9 mouse cellular contexts compared by ENCODE assay signal in genomic region chr11:5095877-5096276, GRCm38 (mm10). TPM values are rescaled to one million over a fixed set of nuclear protein-coding genes. Genes with fewer than 3 reads are reported as not detected.
DNase-seq lines count a peak whose midpoint lies in the region; ATAC-seq and TF ChIP-seq lines count a peak whose summit lies in the region.
"Had no signal": no experiment of that assay in that cellular context is flagged by ENCODE, and none has a peak within 500 bp of the region (broad histone marks: within the 10 kb centered on the region; RNA-seq: fewer than 3 reads in every experiment).

No protein-coding gene starts in this region.

- intact Hi-C loops in heart, postnatal 36 days (cut with DNase I) = loop anchor here (10.0 kb wide), 1 partner anchor 1001 kb away; the partner anchor contains the start of gene Mtfp1

- WGBS in heart, embryonic 16.5 days = 65% methylated on average over 5 of the region's 5 CpGs
- WGBS in midbrain, embryonic 13.5 days = 82% methylated on average over 5 of the region's 5 CpGs
- WGBS in midbrain, embryonic 15.5 days = 88% methylated on average over 5 of the region's 5 CpGs
- 76% methylated on average over 5 of the region's 5 CpGs for WGBS in embryonic facial prominence, embryonic 13.5 days

- TF ChIP-seq POLR2A in myocyte (IDR thresholded peaks at IDR 0.05; ENCODE audit: insufficient read length, low read depth) = no peak

- peak overlapping the region; percentile 36 for H3K4me2 ChIP-seq in heart, embryonic 16.5 days (ENCODE audit: low read depth, low read length)
- H3K4me2 ChIP-seq in midbrain, embryonic 13.5 days (replicated peaks) = peak overlapping the region; percentile 95
- H3K4me2 ChIP-seq in midbrain, embryonic 15.5 days = no peak overlapping the region
- H3K4me2 ChIP-seq in embryonic facial prominence, embryonic 13.5 days = peak overlapping the region; percentile 87
- peak overlapping the region; percentile 100 for H3K4me2 ChIP-seq in myocyte (ENCODE audit: low read depth)

- H3K36me3 ChIP-seq in heart, embryonic 16.5 days (ENCODE audit: control insufficient read depth, insufficient read depth) = peaks cover 12% of the 10 kb centered on the region
- peaks cover 17% of the 10 kb centered on the region for H3K36me3 ChIP-seq in midbrain, embryonic 13.5 days
- peaks cover 12% of the 10 kb centered on the region for H3K36me3 ChIP-seq in midbrain, embryonic 15.5 days (replicated peaks)
- H3K36me3 ChIP-seq in embryonic facial prominence, embryonic 13.5 days = peaks cover 22% of the 10 kb centered on the region
- peaks cover 25% of the 10 kb centered on the region for H3K36me3 ChIP-seq in myocyte (ENCODE audit: control insufficient read depth, insufficient read depth)

- ATAC-seq in heart, embryonic 16.5 days (replicated peaks; ENCODE audit: extremely low read depth, insufficient read depth, low FRiP score) = no peak
- ATAC-seq in midbrain, embryonic 13.5 days = no peak
- ATAC-seq in midbrain, embryonic 15.5 days (replicated peaks) = no peak
- no peak for ATAC-seq in embryonic facial prominence, embryonic 13.5 days (ENCODE audit: insufficient number of reproducible peaks, insufficient read depth, low FRiP score, low TSS enrichment, low read depth)
- no peak for ATAC-seq in megakaryocyte progenitor cell, adult 5-6 weeks (replicated peaks; ENCODE audit: poor library complexity)

- no peak overlapping the region for H3K4me3 ChIP-seq in heart, embryonic 16.5 days (ENCODE audit: low read length)
- no peak overlapping the region for H3K4me3 ChIP-seq in midbrain, embryonic 13.5 days (replicated peaks)
- no peak overlapping the region for H3K4me3 ChIP-seq in midbrain, embryonic 15.5 days
- H3K4me3 ChIP-seq in embryonic facial prominence, embryonic 13.5 days = no peak overlapping the region
- H3K4me3 ChIP-seq in myocyte = no peak overlapping the region

- H3K27me3 ChIP-seq in heart, embryonic 16.5 days (ENCODE audit: control insufficient read depth, insufficient read depth, low read length) = no peaks in the 10 kb centered on the region
- no peaks in the 10 kb centered on the region for H3K27me3 ChIP-seq in midbrain, embryonic 13.5 days
- no peaks in the 10 kb centered on the region for H3K27me3 ChIP-seq in midbrain, embryonic 15.5 days (replicated peaks)
- no peaks in the 10 kb centered on the region for H3K27me3 ChIP-seq in embryonic facial prominence, embryonic 13.5 days
- no peaks in the 10 kb centered on the region for H3K27me3 ChIP-seq in myocyte (ENCODE audit: control insufficient read depth, insufficient read depth, insufficient read length)

- H3K9ac ChIP-seq in heart, embryonic 16.5 days (ENCODE audit: low read length) = 0 out of 2 replicates have a peak overlapping the region, but pooled peaks have one; percentile 7
- no peak overlapping the region for H3K9ac ChIP-seq in midbrain, embryonic 13.5 days (replicated peaks)
- no peak overlapping the region for H3K9ac ChIP-seq in midbrain, embryonic 15.5 days
- H3K9ac ChIP-seq in embryonic facial prominence, embryonic 13.5 days = no peak overlapping the region

- peaks cover 79% of the 10 kb centered on the region for H3K79me2 ChIP-seq in myocyte (ENCODE audit: control insufficient read depth, insufficient read depth)

- H3ac ChIP-seq in myocyte (ENCODE audit: control insufficient read depth, insufficient read length) = no peak overlapping the region

- H3K9me3 ChIP-seq in heart, embryonic 16.5 days (replicated peaks; ENCODE audit: control insufficient read depth, low read length) = no peaks in the 10 kb centered on the region
- no peaks in the 10 kb centered on the region for H3K9me3 ChIP-seq in midbrain, embryonic 13.5 days
- H3K9me3 ChIP-seq in midbrain, embryonic 15.5 days = no peaks in the 10 kb centered on the region
- no peaks in the 10 kb centered on the region for H3K9me3 ChIP-seq in embryonic facial prominence, embryonic 13.5 days

- no peak overlapping the region for H3K27ac ChIP-seq in heart, embryonic 16.5 days (ENCODE audit: low read length)
- H3K27ac ChIP-seq in midbrain, embryonic 13.5 days = no peak overlapping the region
- no peak overlapping the region for H3K27ac ChIP-seq in midbrain, embryonic 15.5 days
- no peak overlapping the region for H3K27ac ChIP-seq in embryonic facial prominence, embryonic 13.5 days

- DNase-seq in heart, postnatal 36 days = no peak
- DNase-seq in adrenal gland, postnatal 10 days = no peak
- DNase-seq: kidney, adult 9 months had no signal

- peaks cover 27% of the 10 kb centered on the region for H3K4me1 ChIP-seq in heart, embryonic 16.5 days (ENCODE audit: control insufficient read depth, insufficient read depth, low read length)
- H3K4me1 ChIP-seq in midbrain, embryonic 13.5 days (replicated peaks) = peaks cover 35% of the 10 kb centered on the region
- H3K4me1 ChIP-seq in midbrain, embryonic 15.5 days = peaks cover 33% of the 10 kb centered on the region
- peaks cover 31% of the 10 kb centered on the region for H3K4me1 ChIP-seq in embryonic facial prominence, embryonic 13.5 days

TF ChIP-seq in myocyte, 11 proteins besides CTCF, POLR2A, EP300 and RAD21 (continues in another document):
- TF ChIP-seq MYOG (IDR thresholded peaks at IDR 0.05; ENCODE audit: control insufficient read depth in 1 of 3, insufficient read depth in 1 of 3, insufficient read length in 2 of 3, low read depth in 2 of 3) (no peak), TCF3 (IDR thresholded peaks at IDR 0.05; ENCODE audit: insufficient read length, low read depth) (no peak), E2F4 (IDR thresholded peaks at IDR 0.05; ENCODE audit: insufficient read depth) (no peak), SRF (IDR thresholded peaks at IDR 0.05; ENCODE audit: control insufficient read depth, insufficient read length, low read depth) (no peak), USF1 (IDR thresholded peaks at IDR 0.05; ENCODE audit: low read depth) (no peak), REST (IDR thresholded peaks at IDR 0.05; ENCODE audit: insufficient read depth, insufficient read length) (no peak)

RNA-seq across cellular contexts. Expression of gene Rhbdd3, which starts 2.8 kb away (rescaled TPM):
- 30.5 and 33.0 TPM in 2 replicates for polyA plus RNA-seq in heart, embryonic 16.5 days (2015; fragmentation: Nextera tagmentation; extraction: Ambion mirVana)
- total RNA-seq in heart, postnatal 36 days (2021) = 10 to 100 TPM; 21.0 to 28.1 TPM
- 32.8 and 33.1 TPM in 2 replicates for polyA plus RNA-seq in midbrain, embryonic 13.5 days (2015; fragmentation: Nextera tagmentation; extraction: Ambion mirVana)
- polyA plus RNA-seq in midbrain, embryonic 15.5 days (2015; fragmentation: Nextera tagmentation; extraction: Ambion mirVana) = 49.5 and 55.4 TPM in 2 replicates
- polyA plus RNA-seq in embryonic facial prominence, embryonic 13.5 days (2015; fragmentation: Nextera tagmentation; extraction: Ambion mirVana) = 22.3 and 27.9 TPM in 2 replicates
- polyA plus RNA-seq in myocyte (2012; fragmentation: generic; extraction: Trizol) = 23.6 TPM
- 8.5 and 10.2 TPM in 2 replicates for total RNA-seq in megakaryocyte progenitor cell, adult 5-6 weeks (2015)
- 22.2 and 33.8 TPM in 2 replicates for total RNA-seq in megakaryocyte progenitor cell, adult 5-6 weeks (2017)
- total RNA-seq in adrenal gland, postnatal 10 days (2021) = 10 to 100 TPM; 18.5 to 24.5 TPM

RNA-seq across cellular contexts. Expression of gene Ewsr1, which starts 3.2 kb away (rescaled TPM):
- polyA plus RNA-seq in heart, embryonic 16.5 days (2015; fragmentation: Nextera tagmentation; extraction: Ambion mirVana) = 460 and 463 TPM in 2 replicates
- 10 to 100 TPM; 85.9 to 93.8 TPM for total RNA-seq in heart, postnatal 36 days (2021)
- polyA plus RNA-seq in midbrain, embryonic 13.5 days (2015; fragmentation: Nextera tagmentation; extraction: Ambion mirVana) = 724 and 776 TPM in 2 replicates
- 635 and 653 TPM in 2 replicates for polyA plus RNA-seq in midbrain, embryonic 15.5 days (2015; fragmentation: Nextera tagmentation; extraction: Ambion mirVana)
- 859 and 909 TPM in 2 replicates for polyA plus RNA-seq in embryonic facial prominence, embryonic 13.5 days (2015; fragmentation: Nextera tagmentation; extraction: Ambion mirVana)
- polyA plus RNA-seq in myocyte (2012; fragmentation: generic; extraction: Trizol) = 157 TPM
- 183 and 217 TPM in 2 replicates for total RNA-seq in megakaryocyte progenitor cell, adult 5-6 weeks (2015)
- 513 and 628 TPM in 2 replicates for total RNA-seq in megakaryocyte progenitor cell, adult 5-6 weeks (2017)
- 100 to 1,000 TPM; 218 to 322 TPM for total RNA-seq in adrenal gland, postnatal 10 days (2021)

RNA-seq across cellular contexts. Expression of gene Gas2l1, which starts 30.8 kb away (rescaled TPM):
- polyA plus RNA-seq in heart, embryonic 16.5 days (2015; fragmentation: Nextera tagmentation; extraction: Ambion mirVana) = 16.4 and 19.1 TPM in 2 replicates
- total RNA-seq in heart, postnatal 36 days (2021) = 10 to 100 TPM; 17.5 to 18.7 TPM
- polyA plus RNA-seq in midbrain, embryonic 13.5 days (2015; fragmentation: Nextera tagmentation; extraction: Ambion mirVana) = 13.0 and 20.9 TPM in 2 replicates
- polyA plus RNA-seq in midbrain, embryonic 15.5 days (2015; fragmentation: Nextera tagmentation; extraction: Ambion mirVana) = 25.2 and 26.1 TPM in 2 replicates
- polyA plus RNA-seq in embryonic facial prominence, embryonic 13.5 days (2015; fragmentation: Nextera tagmentation; extraction: Ambion mirVana) = 25.8 and 30.0 TPM in 2 replicates
- 69.3 TPM for polyA plus RNA-seq in myocyte (2012; fragmentation: generic; extraction: Trizol)
- total RNA-seq in megakaryocyte progenitor cell, adult 5-6 weeks (2015) = 0.22 and 0.46 TPM in 2 replicates
- total RNA-seq in megakaryocyte progenitor cell, adult 5-6 weeks (2017) = 0.58 TPM in 1 of 2 replicates, not detected in the other
- 10 to 100 TPM; 28.0 to 32.8 TPM for total RNA-seq in adrenal gland, postnatal 10 days (2021)

RNA-seq across cellular contexts. Expression of gene Rasl10a, which starts 37.9 kb away (rescaled TPM):
- polyA plus RNA-seq in heart, embryonic 16.5 days (2015; fragmentation: Nextera tagmentation; extraction: Ambion mirVana) = 0.62 and 1.4 TPM in 2 replicates
- 1 to 10 TPM; 5.1 to 9.5 TPM for total RNA-seq in heart, postnatal 36 days (2021)
- 0.55 and 0.66 TPM in 2 replicates for polyA plus RNA-seq in midbrain, embryonic 13.5 days (2015; fragmentation: Nextera tagmentation; extraction: Ambion mirVana)
- 0.77 and 1.3 TPM in 2 replicates for polyA plus RNA-seq in midbrain, embryonic 15.5 days (2015; fragmentation: Nextera tagmentation; extraction: Ambion mirVana)
- 0.29 and 0.49 TPM in 2 replicates for polyA plus RNA-seq in embryonic facial prominence, embryonic 13.5 days (2015; fragmentation: Nextera tagmentation; extraction: Ambion mirVana)
- 1.4 TPM for polyA plus RNA-seq in myocyte (2012; fragmentation: generic; extraction: Trizol)
- total RNA-seq in megakaryocyte progenitor cell, adult 5-6 weeks (2015) = not detected in 2 replicates
- total RNA-seq in megakaryocyte progenitor cell, adult 5-6 weeks (2017) = not detected in 2 replicates
- total RNA-seq in adrenal gland, postnatal 10 days (2021) = under 1 TPM; 0.33 to 0.97 TPM

RNA-seq across cellular contexts. Expression of gene Emid1, which starts 56.2 kb away (rescaled TPM):
- polyA plus RNA-seq in heart, embryonic 16.5 days (2015; fragmentation: Nextera tagmentation; extraction: Ambion mirVana) = 8.0 and 10.6 TPM in 2 replicates
- total RNA-seq in heart, postnatal 36 days (2021) = 1 to 10 TPM; 2.1 to 3.8 TPM
- polyA plus RNA-seq in midbrain, embryonic 13.5 days (2015; fragmentation: Nextera tagmentation; extraction: Ambion mirVana) = 5.6 and 6.7 TPM in 2 replicates
- polyA plus RNA-seq in midbrain, embryonic 15.5 days (2015; fragmentation: Nextera tagmentation; extraction: Ambion mirVana) = 9.3 and 10.3 TPM in 2 replicates
- polyA plus RNA-seq in embryonic facial prominence, embryonic 13.5 days (2015; fragmentation: Nextera tagmentation; extraction: Ambion mirVana) = 50.4 and 50.8 TPM in 2 replicates
- 0.04 TPM for polyA plus RNA-seq in myocyte (2012; fragmentation: generic; extraction: Trizol)
- total RNA-seq in megakaryocyte progenitor cell, adult 5-6 weeks (2015) = 3.5 and 5.5 TPM in 2 replicates
- total RNA-seq in megakaryocyte progenitor cell, adult 5-6 weeks (2017) = 5.2 and 5.5 TPM in 2 replicates
- total RNA-seq in adrenal gland, postnatal 10 days (2021) = 1 to 10 TPM; 8.7 to 9.4 TPM
